Mouse (Mus musculus): ENCODE data around the gene D030056L22Rik.

D030056L22Rik gene

DNA sequence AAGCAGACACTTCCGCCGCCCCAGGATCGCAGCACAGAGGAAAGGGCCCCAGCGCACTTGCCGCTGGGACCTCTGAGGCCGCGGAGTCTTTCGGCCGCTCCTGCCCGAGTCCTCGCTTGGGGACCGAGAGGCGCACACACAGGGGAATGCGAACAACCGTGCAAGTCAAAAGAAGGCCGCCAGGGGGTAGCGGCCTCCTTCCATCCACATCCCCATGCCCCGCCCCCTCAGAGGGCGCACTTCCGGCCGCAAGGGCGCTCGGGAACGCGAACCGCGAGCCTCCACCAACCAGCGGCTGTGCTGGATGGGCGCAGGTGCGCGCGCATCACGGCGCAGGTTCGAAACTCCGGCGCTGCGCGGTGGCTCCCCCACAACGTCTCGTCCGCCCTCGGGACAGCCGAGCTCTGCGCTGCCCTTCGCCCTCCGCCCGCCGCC, at the start of gene D030056L22Rik:
Gene D030056L22Rik (plus strand): TSS at position 328 of the 435 bp plus-strand sequence.
- DNase-seq, result peak; percentile 99

DNA sequence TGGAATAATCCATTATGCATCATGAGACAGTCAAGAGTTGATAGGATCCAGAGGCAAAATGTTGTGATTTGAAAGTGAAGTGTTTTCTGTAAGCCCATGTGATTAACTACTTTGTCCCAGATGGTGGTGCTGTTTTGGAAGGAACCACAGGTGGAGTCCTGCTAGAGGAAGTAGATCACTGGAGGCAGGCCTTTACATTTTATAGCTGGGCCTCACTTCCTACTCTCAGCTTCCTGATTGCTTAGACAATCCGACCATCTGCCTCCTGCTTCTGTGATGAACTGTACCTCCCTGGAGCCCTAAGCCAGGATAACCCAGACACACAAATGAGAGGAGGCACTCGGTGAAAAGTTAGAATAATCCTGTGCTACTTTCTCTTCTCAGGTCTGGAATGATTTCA, 49.1 kb upstream of the D030056L22Rik start:
- DNase-seq, result no peak

DNA sequence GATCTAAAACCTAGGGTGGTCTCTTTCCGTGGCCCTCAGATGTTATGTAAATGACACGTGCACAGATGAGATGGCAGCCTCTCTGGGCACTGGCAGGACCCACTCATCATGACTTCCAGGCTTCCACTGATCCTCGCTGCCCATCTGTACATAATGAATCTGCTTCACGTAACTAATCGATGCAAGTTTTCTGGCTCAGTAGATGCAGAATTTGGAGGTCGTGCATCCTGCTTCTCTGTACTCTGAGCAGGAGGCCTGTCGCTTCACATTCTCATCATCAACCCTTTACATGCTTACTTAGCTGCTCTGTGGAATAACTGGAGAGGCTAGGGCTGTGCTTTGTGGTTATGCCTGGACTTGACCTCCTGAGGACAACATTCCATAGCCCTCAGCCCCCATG, 46.0 kb upstream of the D030056L22Rik start:
- DNase-seq, result no peak

DNA sequence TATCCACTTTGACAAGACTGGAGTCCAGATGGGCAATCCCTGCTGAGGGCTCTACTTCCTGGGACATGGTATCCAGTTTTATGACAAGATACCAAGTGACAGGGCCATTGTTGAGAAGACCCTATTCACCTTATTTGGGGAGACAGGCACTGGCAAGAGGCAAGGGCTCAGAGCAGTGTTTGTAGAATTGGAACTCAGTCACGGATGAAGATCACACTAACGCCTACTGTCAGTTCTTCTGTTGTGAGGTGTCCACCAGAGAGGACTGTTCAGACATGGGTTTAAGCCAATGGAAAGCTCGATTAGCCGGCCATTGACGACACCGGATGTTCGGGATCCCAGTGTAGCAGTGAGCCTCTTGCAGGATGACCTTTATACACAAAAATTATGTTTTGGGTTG, 43.4 kb upstream of the D030056L22Rik start:
- no peak for DNase-seq

DNA sequence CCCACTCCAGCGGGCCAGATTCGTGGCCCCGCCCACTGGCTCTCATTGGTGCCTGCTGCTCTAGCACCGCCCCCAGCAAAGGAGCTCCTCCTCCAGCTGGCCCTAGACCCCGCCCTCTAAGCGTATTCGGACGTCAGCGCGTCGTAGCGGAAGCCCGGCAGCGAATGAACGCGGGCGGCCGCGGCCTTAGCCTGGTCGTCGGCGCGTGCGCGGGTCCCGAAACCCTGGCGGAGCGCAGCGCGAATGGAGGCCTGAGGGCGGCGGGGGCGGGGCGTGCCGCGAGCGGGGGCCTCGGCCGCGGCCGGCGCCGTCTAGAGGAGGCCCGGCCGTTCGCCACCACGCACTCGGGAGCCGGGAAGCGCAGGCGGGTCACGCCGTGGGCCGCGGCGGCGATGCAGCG, 42.4 kb upstream of the D030056L22Rik start, which contains the start of gene Carnmt1:
Gene Carnmt1 (plus strand): TSS at position 157 of the 400 bp plus-strand sequence.
- peak; percentile 99 for DNase-seq

DNA sequence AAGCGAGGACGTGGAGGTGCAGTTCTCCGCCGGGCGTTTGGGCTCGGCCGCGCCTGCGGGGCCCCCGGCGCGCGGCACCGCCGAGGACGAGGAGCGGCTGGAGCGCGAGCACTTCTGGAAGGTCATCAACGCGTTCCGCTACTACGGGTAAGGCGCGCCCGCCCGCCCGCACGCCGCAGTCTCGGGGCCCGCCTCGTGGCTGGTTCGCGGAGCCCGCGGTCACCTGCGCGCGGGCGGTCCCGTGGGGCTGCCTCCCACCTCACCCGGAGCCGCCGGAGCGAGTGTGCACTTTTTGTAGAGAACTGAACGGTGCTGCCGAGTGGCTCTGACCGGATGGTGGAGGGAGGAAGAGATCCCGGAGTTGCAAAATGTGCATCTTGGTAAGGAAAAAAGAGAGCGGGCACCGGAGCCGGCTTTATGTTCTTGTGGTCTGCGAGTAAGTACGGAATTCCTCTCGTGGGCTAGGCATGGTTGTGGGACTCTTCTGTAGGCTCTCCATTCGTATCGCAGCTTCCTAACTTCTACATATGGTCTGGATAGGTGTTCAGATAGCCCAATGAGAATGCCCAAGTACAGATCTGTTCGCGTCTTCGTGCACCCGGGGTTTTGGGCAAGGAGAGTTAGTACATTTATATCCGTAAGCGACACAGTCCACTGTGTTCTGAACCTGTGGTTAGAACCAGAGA, 41.8 kb upstream of the D030056L22Rik start:
- peak; percentile 64 for DNase-seq

DNA sequence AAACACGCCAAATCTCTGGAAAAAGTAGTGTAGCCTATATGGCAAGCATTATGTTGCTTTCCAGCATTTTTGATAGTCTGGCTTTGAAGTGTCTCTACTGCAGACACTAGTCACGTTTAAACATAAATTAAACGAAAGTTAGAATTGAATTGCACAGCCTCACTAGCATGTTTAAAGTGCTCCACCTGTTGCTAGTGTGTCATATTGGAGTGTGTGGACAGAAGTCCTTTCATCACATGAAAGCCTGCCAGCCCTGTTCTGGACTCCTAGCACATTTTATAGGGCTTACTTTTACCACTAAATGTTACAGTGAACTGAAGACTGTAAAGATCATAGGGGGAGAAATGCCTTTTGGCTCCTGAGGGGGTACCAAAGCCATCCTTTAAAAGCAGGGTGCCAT, 40.5 kb upstream of the D030056L22Rik start:
- DNase-seq, result no peak

DNA sequence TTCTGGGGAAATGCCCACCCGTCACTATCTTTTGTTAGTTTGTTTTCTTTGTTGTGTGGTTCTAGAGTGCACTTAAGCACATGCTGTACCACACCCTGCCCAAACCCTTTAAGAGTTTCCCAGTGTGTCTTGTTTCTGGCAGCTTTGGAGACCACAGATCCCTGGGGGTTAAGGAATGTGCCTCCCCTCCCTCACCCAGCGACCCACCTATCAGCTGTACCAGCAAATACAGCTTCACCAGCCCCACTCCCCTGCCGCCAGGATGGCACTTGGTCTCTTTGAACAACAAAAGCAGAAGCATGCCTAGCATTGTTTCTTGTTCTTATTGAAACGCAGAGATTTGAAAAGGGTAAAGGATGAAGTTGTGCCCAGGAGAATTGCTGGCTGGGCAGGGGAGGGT, 39.9 kb upstream of the D030056L22Rik start:
- DNase-seq, result no peak

DNA sequence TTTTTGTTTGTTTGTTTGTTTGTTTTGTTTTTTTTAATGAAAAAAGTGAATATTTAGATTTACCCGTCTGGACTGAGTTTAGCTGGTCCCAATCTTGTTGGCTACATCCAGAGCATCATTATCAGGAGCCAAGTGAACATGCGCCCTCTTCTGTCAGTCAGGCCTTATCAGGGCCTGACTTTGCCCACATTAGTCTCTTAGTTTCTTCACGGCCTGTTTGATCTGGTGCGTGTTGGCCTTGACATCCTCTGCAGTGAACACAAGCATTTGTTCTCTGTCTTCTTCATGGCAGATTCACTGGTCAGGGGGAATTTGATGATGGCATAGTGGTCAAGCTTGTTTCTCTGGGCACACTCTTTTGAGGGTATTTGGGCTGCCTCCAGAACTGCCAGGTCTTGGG, 30.9 kb upstream of the D030056L22Rik start:
- no peak for DNase-seq

DNA sequence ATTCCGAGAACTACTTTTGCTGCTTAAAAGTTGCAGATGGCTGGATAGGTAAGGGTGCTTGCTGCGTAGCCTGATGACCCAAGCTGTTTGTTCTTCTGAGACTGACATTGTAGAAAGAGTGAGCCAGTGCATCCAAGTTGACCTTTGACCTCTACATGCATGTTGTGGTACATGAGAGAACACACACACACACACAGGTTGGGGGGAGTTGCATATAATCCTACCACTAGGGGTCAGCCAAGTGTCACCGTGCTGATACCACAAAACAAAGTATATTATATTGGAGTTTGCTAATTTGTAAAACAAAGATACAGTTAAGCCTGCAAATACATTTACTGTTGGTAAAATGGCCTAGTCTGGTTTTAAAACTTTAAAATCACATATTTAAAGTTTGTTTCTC, 25.4 kb upstream of the D030056L22Rik start:
- peak; percentile 56 for DNase-seq

DNA sequence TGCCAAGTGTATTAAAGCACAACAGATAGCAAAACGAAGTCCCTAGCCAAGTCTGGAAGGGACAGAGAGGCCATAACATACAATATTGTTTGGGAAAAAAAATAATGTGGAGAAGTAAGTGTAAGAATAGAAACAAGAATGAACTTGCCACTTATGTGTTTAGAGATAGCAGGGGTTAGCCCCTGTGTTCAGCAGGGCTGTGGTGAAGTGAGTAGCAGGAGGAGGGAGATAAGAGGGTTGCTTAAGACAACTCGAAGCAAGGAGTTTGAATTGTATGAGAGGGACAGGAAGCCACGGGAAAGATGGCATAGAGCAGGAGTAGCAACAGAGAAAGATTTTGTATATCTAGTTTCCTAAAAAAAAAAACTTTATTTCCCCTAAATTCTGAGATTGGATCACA, 20.8 kb upstream of the D030056L22Rik start:
- no peak for DNase-seq

DNA sequence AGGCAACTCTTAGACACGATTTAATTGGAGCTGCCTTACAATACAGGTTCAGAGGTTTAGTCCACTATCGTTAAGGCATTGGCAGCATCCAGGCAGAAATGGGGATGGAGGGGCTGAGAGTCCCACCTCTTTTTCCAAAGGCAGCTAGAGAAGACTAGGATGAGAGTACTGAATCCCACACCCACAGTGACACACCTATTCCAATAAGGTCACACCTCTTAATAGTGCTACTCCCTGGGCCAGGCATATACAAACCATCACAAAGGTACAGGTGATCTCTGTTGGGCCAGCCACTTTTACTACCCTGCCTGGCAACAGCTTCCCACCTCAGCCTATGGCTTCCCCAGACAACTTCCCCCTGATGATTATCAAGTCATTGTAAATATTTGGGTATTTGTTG, 20.2 kb upstream of the D030056L22Rik start:
- DNase-seq, result no peak

DNA sequence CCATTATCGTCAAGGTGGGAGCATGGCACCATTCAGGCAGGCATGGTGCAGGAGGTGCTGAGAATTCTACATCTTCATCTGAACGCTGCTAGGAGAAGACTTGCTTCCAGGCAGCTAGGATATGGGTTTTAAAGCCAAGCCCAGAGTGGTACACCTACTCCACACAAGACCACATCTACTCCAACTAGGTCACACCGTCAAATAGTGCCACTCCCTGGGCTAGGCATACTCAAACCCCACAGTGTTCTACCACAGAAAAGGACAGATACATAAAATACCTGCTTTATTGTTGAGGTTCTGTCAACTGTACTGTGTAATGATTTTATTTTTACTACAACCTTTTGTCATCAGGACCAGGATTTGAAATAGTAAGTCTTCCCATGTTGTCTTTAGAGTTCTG, 17.9 kb upstream of the D030056L22Rik start:
- DNase-seq, result no peak

DNA sequence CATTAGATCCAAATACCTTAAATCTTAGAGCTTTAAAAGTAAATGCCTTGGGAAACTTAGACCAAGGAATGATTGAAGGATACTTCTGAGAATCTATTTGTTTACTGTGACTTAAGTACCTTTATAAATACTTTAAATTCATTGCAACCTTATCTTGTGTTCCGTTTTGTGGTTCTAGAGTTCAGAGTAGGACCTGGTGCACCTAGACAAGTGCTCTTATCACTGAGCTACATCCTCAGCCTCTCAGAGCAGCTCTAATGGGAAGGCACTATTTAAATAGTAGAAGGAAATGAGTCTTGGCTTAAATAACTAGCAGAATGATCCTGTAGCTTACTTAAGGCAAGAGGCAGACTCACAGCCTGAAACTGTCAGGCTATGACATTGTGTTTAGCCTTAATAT, 17.4 kb upstream of the D030056L22Rik start:
- no peak for DNase-seq

DNA sequence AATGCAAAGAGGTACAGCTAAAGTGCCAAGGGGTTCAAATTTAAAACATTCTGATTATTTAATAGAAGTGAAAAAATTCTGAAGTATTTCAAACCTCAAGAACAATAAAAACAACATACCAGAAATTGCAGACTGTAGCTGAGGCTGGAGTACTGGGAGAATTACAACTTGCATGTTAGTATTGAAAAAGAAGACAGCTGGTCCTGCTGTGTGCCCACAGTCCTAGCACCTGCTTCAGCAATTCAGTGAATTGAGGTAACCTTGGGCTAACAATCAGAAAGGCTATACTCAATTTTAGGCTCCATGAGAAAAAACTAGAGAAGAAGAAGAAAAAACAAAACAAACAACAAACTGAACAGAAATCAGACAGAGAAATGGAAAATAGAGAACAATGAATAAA, 4.9 kb upstream of the D030056L22Rik start:
- no peak for DNase-seq

DNA sequence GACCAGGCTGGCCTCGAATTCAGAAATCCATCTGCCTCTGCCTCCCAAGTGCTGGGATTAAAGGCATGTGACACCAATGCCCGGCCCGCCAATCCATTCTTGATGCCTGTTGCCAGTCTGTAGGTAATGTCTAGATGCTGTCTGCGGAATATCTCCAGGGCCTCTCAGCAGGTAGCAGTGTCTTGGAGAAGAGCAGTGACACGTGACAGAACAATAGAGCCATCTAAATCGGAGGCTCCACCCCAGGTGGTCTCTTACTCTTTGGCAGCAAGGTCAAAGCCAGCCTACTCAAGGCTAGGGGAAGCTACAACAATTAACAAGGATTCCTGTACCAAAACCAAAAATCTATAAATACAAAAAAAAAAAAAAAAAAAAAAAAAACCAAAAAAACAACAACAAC, 2.1 kb upstream of the D030056L22Rik start:
- no peak for DNase-seq

DNA sequence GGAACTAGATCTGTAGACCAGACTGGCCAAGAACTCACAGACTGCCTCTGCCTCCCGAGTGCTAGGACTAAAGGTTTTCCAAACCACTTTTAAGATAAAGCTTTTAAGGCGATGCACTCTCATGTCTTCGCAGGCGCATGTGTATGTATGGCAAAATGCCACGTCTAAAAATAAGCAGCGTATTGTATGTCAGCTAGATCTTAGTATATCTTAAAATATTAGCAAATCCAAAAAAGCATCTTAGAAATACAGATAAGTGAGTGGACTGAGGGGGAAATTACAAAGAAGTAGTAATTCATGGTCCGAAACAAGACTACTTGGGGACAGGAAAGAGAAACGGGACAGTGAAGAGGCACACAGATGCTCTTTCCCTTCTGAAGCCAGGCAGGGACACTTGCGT, 1.4 kb upstream of the D030056L22Rik start:
- DNase-seq, result no peak

DNA sequence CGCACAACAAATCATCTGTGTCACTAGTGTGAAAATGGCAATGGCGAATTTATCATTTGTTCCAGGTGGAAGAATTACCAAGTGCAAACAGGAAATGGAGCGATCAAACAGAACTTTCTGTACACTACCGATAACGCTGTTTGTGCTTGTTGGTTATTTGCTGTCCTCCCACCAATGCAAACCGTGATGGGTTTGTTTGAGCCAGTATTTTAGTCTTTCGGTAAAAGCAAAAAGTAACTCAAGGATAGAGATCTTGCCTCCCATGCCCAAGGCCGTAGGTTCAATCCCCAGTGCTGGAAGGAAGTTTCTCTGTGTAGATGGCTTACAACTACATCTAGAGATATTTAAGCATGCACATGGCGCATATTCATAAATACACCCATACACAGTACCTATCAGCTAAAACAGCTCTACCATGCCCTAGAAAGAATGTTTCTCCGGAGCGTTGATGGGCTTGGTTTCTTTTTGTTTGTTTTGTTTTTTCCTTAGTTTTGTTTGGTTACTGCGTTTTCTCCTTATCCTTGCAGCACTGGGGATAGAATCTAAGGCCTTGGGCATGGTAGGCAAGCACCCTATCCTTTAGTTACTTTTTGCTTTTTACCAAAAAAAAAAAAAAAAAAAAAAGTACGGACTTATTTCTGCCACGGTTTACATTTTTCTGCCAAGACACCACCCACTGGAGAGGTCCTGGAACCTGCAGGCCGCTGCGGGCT, 684 bp upstream of the D030056L22Rik start:
- DNase-seq, result no peak

DNA sequence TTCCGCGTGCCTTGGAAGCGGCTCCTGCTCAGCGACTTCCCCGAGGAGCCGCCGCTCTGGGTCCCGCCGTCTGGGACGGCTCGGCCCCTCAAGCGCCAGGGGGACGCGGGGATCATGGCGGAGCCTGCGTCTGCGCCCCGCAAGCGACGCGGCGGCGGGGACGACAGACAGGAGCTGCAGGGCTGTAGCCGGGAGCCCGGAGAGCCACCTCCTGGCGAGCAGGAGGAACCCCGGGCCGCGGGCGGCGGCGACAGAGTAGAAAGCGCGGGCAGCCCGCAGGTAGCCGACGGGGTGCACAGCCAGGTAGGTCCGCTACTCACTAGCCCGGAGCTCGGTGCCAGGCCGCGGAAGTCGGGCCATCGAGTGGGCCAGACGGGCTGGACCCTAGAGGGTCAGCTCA, 364 bp downstream of the D030056L22Rik start:
- peak; percentile 74 for DNase-seq

DNA sequence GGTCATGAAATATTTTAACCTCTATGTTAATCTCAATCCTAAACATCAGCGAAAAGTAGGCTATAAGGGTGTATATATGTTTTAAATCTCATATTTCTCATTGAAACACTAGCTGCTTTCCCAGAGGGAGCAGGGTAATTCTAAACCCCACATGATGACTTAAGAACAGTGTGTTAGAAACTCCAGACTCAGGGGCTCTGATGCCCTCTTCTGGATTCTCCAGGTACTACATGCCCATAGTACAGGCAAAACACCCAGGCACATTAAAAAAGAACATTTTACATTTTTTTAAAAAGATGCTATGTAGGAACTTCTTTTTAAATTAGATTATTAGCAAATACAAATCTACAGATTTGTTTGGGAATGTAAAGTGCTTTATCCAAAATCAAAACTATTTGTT, 3.4 kb downstream of the D030056L22Rik start:
- DNase-seq, result peak; percentile 82

DNA sequence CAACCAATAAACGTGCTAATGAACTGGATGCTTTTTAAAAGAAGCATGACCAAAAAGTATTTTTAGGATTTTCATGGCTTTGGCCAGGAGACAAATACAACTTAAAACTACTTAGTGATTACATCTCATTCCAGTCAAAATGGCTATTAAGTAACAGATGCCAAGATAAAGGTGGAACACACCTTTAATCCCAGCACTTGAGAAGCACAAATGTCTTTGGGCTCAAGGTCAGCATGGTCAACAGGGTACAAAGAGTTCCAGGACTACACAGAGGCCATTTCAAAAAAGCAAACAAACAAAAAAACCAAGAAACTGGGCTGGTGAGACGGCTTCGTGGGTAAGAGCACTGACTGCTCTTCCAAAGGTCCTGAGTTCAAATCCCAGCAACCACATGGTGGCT, 7.3 kb downstream of the D030056L22Rik start:
- DNase-seq, result no peak

DNA sequence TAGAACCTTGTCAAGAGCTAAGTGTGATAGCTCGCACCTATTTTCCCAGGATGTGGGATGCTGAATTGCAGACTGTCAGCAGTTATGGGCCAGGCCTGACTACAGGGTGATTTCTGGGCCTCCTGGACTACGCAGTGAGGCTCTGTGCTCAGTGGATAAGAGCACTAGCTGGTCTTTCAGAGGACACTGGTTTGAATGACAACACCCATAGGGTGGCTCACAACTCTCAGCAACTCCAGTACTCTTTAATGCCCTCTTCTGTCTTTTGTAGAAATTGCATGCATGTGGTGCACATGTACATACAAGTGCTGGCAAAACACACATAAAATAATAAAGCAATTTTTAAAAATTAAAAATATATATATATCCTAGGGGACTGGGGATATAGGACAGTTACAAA, 12.2 kb downstream of the D030056L22Rik start:
- DNase-seq, result no peak

DNA sequence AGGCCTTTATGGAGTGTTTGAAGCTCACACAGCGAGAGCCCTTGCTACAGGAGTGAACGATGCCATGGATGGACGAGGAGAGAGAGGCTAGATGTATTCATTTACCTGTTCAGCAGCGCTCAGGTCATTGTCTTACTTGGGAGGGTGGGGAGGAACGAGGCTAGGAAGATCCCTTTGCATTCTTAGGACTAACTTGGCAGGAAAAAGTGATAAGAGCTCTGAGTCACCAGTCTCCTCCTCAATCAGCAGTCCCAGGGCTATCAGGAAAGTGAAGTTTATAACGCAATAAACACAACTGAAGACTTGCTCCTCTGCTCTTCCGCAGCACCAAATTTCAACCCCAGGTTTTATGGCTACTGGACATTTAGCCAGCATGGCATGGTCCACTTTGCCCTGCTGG, 17.3 kb downstream of the D030056L22Rik start:
- no peak for DNase-seq

DNA sequence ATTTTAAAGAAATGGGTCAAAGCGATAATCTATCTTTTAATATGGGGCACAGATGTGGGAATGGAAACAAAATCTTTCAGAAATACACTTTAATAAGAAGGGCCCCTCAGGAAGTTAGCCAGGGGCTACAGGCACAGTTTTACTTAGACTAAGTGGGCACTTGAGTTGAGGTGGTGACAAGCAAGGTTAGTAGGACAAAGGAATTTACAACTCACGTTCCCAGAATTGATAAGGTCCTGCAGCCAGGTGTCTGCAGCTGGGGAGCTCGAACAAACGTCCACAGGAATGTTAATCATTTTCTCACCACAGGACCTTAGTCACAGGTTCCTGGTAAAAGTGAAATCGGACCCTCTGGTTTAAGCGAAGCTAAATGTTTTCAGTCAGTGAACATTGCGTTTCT, 18.1 kb downstream of the D030056L22Rik start:
- no peak for DNase-seq

DNA sequence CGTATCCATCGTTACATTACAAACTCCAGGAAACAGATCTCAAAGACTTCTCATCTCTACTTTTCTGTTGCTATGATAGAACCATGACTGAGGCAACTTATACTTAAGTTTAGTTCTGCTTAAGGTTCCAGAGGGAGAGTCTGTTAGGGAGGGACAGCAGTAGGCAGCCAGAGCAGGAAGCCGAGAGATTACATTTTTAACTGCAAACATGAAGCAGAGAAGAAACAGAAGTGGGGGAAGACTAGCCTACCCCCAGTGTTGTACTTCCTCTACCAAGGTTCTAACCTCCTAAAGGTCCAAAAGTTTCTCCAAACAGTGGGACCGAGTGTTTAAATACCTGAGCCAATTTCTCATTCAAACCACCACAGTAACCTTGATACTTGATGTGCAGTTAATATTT, 22.9 kb downstream of the D030056L22Rik start:
- DNase-seq, result no peak

Measured in kidney, postnatal 10 days (tissue).